ENCODE assay signal across 12 mouse cellular contexts in the genomic region with DNA sequence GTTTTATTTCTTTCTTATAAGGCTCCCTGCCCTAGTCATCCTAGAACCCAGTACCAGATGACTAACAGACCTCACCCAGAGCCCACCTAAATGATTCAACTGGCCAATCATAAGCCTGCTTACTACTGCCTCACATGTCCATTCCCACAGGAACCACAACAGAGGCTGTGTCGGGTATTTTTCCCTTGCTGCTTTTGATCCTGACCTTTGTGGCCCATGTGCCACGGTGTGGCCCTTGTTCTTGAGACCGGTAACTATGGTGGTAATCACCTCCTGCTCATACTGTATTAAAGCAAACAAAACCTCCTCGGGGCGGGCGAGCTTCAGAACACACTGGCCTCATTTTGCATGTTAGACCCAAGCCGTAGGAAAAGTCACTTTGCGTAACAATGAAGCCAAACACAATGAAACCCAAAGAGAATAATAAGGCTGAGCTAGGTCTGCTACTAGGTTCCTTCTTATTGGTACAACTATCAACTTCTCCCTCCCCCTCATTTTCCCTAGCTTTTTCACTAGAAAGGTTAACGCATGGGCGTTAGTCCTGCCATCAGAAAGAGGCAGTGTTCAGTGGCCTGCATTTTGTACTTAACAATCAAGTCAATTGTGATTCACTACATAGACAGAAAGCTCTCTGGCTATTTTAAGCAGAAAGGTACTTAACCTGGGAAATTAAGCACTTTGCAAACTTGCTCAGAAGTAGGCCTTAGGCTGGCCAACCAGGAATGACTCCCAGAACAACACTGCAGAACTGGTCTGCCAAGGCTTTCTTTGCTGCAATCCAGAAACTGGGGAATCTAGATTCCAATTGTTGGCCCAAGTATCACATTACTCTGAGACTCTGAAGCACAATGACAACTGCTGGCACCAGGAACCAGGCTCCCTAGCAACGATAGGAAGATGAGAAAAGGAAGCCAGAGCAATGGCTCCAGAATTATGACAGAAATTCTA. TPM values are rescaled to one million over a fixed set of nuclear protein-coding genes. Genes with fewer than 3 reads are reported as not detected.
DNase-seq lines count a peak whose midpoint lies in the region; TF ChIP-seq lines count a peak whose summit lies in the region.
"Had no signal": no experiment of that assay in that cellular context is flagged by ENCODE, and none has a peak within 500 bp of the region (broad histone marks: within the 10 kb centered on the region; RNA-seq: fewer than 3 reads in every experiment).

No protein-coding gene starts in this region.

- no peak for TF ChIP-seq CTCF in layer of hippocampus, adult 2 months (conservative IDR thresholded peaks at IDR 0.05)

- no peak overlapping the region for H3K4me3 ChIP-seq in layer of hippocampus, adult 2 months
- H3K4me3 ChIP-seq: embryonic facial prominence, embryonic 15.5 days; liver, embryonic 12.5 days had no signal

- no peak for DNase-seq in layer of hippocampus, adult 2 months (ENCODE audit: low spot score in 2 of 2)
- DNase-seq in layer of hippocampus, adult 9-11 months, result no peak
- DNase-seq in Muller cell, postnatal 12 days (ENCODE audit: inconsistent ontology term), result peak; percentile 32
- DNase-seq in embryo, embryonic 10 days (ENCODE audit: low spot score), result peak; percentile 9
- DNase-seq in lung, postnatal 14 days, result peak; percentile 3
- no peak for DNase-seq in cerebellum, adult 9-11 months
- DNase-seq in heart, adult 9 months (ENCODE audit: low spot score in 2 of 2), result no peak
- DNase-seq: adrenal gland, adult 2 months; kidney, postnatal 14 days had no signal

- H3K27ac ChIP-seq in layer of hippocampus, adult 2 months, result peak overlapping the region; percentile 28; the same call in 1 of the 2 replicates
- H3K27ac ChIP-seq: embryonic facial prominence, embryonic 15.5 days; liver, embryonic 12.5 days had no signal

RNA-seq across cellular contexts. Expression of a gene that starts 9.4 kb away (rescaled TPM):
- total RNA-seq in layer of hippocampus, adult 2 months (2021), result not detected
- total RNA-seq: adrenal gland, adult 2 months; CH12.LX had no signal

RNA-seq across cellular contexts. Expression of a gene that starts 16.9 kb away (rescaled TPM):
- 10 to 100 TPM; 49.5 to 51.9 TPM for total RNA-seq in layer of hippocampus, adult 2 months (2021)

RNA-seq across cellular contexts. Expression of a gene that starts 42.1 kb away (rescaled TPM):
- total RNA-seq in layer of hippocampus, adult 2 months (2021), result not detected
- total RNA-seq: CH12.LX had no signal

Comparison
In these comparisons a context has a peak if more than half of its experiments do, and no peak if none do; other contexts are left out.
1. DNase-seq: peak in Muller cell, postnatal 12 days (single experiment), embryo, embryonic 10 days (single experiment) and lung, postnatal 14 days (single experiment); none in layer of hippocampus, adult 2 months (0 of 2), layer of hippocampus, adult 9-11 months (single experiment), cerebellum, adult 9-11 months (single experiment) and heart, adult 9 months (0 of 2).